ENCODE assay signal across 9 mouse cellular contexts in the genomic region with DNA sequence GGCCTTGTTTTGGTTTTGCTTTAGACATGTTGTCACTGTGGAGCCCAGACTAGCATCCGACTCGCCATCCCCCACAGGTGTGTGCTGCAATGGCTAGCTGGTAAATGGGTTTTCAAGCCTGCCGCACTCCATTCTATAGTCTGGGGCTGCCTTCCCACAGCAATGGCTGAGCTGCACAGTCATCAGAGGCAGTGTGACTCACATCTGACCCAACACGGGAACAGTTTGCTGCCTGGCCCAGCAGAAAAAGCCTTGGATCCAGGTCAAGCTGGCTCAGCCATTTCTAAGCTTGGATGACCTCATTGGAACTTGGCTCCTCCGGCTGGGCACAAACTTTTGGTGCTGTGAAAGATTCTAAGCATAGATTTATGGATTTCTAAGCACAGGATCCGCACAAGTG.
A peak's percentile ranks its signal among the peaks of the same experiment; 100 is the strongest.
DNase-seq lines count a peak whose midpoint lies in the region; ATAC-seq and TF ChIP-seq lines count a peak whose summit lies in the region.
"Had no signal": no experiment of that assay in that cellular context is flagged by ENCODE, and none has a peak within 500 bp of the region (broad histone marks: within the 10 kb centered on the region; RNA-seq: fewer than 3 reads in every experiment).

No protein-coding gene starts in this region.

- H3K79me2 ChIP-seq in liver, adult 2 months (ENCODE audit: control insufficient read depth, insufficient read depth, low read length), result no peaks in the 10 kb centered on the region

- H3K4me3 ChIP-seq in liver, adult 2 months (ENCODE audit: insufficient read depth, low read depth, low read length), result no peak overlapping the region
- H3K4me3 ChIP-seq in liver, embryonic 12.5 days, result no peak overlapping the region
- H3K4me3 ChIP-seq in thymus, adult 2 months (ENCODE audit: control insufficient read depth, insufficient read depth, low read length), result no peak overlapping the region
- no peak overlapping the region for H3K4me3 ChIP-seq in hindbrain, embryonic 11.5 days (ENCODE audit: low read depth, low read length)
- H3K4me3 ChIP-seq in hindbrain, embryonic 14.5 days (replicated peaks; ENCODE audit: low read length), result no peak overlapping the region
- H3K4me3 ChIP-seq: embryonic facial prominence, embryonic 12.5 days had no signal

- no peak for TF ChIP-seq POLR2A in liver, adult 2 months (IDR thresholded peaks at IDR 0.05; ENCODE audit: extremely low read depth, insufficient read depth, low read length)
- no peak for TF ChIP-seq POLR2A in thymus, adult 2 months (IDR thresholded peaks at IDR 0.05; ENCODE audit: control insufficient read depth, extremely low read depth, insufficient read depth, low read length, poor library complexity)

- 46% methylated on average over 6 of the region's 6 CpGs for WGBS in liver, adult 2 months
- WGBS in liver, embryonic 12.5 days (ENCODE audit: insufficient replicate concordance), result 63% methylated on average over 6 of the region's 6 CpGs
- WGBS in thymus, adult 2 months, result 91% methylated on average over 6 of the region's 6 CpGs
- WGBS in hindbrain, embryonic 11.5 days, result 81% methylated on average over 6 of the region's 6 CpGs
- 87% methylated on average over 6 of the region's 6 CpGs for WGBS in hindbrain, embryonic 14.5 days

- no peak for ATAC-seq in liver, embryonic 12.5 days
- ATAC-seq in hindbrain, embryonic 11.5 days (ENCODE audit: low FRiP score), result no peak
- ATAC-seq in hindbrain, embryonic 14.5 days (ENCODE audit: low FRiP score), result no peak

- peaks cover 5% of the 10 kb centered on the region; the same call in 1 of the 2 replicates for H3K9me3 ChIP-seq in liver, embryonic 12.5 days (replicated peaks)
- no peaks in the 10 kb centered on the region for H3K9me3 ChIP-seq in hindbrain, embryonic 11.5 days (ENCODE audit: control insufficient read depth, low read length)
- H3K9me3 ChIP-seq in hindbrain, embryonic 14.5 days (ENCODE audit: control insufficient read depth, low read length), result no peaks in the 10 kb centered on the region
- H3K9me3 ChIP-seq: embryonic facial prominence, embryonic 12.5 days had no signal

- no peak overlapping the region for H3K4me2 ChIP-seq in liver, embryonic 12.5 days
- H3K4me2 ChIP-seq in hindbrain, embryonic 11.5 days (replicated peaks; ENCODE audit: low read depth, low read length), result no peak overlapping the region
- no peak overlapping the region for H3K4me2 ChIP-seq in hindbrain, embryonic 14.5 days (replicated peaks)
- H3K4me2 ChIP-seq: embryonic facial prominence, embryonic 12.5 days had no signal

- peaks cover 3% of the 10 kb centered on the region for H3K4me1 ChIP-seq in liver, adult 2 months (ENCODE audit: control insufficient read depth, insufficient read depth, low read length)
- no peaks in the 10 kb centered on the region for H3K4me1 ChIP-seq in liver, embryonic 12.5 days
- no peaks in the 10 kb centered on the region for H3K4me1 ChIP-seq in thymus, adult 2 months (replicated peaks; ENCODE audit: control insufficient read depth, insufficient read depth, low read length)
- no peaks in the 10 kb centered on the region for H3K4me1 ChIP-seq in hindbrain, embryonic 11.5 days (replicated peaks; ENCODE audit: control insufficient read depth, insufficient read depth, low read length)
- H3K4me1 ChIP-seq in hindbrain, embryonic 14.5 days (replicated peaks; ENCODE audit: control insufficient read depth, insufficient read depth, low read length), result no peaks in the 10 kb centered on the region
- H3K4me1 ChIP-seq: embryonic facial prominence, embryonic 12.5 days had no signal

- no peaks in the 10 kb centered on the region for H3K27me3 ChIP-seq in liver, adult 2 months (ENCODE audit: control insufficient read depth, insufficient read depth, low read length)
- no peaks in the 10 kb centered on the region for H3K27me3 ChIP-seq in liver, embryonic 12.5 days (replicated peaks)
- H3K27me3 ChIP-seq in thymus, adult 2 months (ENCODE audit: control insufficient read depth, insufficient read depth, low read length), result no peaks in the 10 kb centered on the region
- H3K27me3 ChIP-seq in hindbrain, embryonic 11.5 days (ENCODE audit: control insufficient read depth, insufficient read depth, low read length), result no peaks in the 10 kb centered on the region
- no peaks in the 10 kb centered on the region for H3K27me3 ChIP-seq in hindbrain, embryonic 14.5 days (ENCODE audit: control insufficient read depth, insufficient read depth, low read length)
- H3K27me3 ChIP-seq: embryonic facial prominence, embryonic 12.5 days had no signal

- peak; percentile 89 for DNase-seq in liver, adult 2 months (ENCODE audit: extremely low read depth, low read depth, low spot score)
- DNase-seq in adrenal gland, postnatal 14 days, result peak; percentile 88
- peak; percentile 76 to 81 for DNase-seq in gastrocnemius, adult 8-10 months (ENCODE audit: low spot score in 2 of 2)
- DNase-seq in lung, postnatal 25 days (ENCODE audit: low spot score), result peak; percentile 41
- DNase-seq in thymus, adult 2 months, result no peak
- no peak for DNase-seq in hindbrain, embryonic 11.5 days (ENCODE audit: low spot score)
- no peak for DNase-seq in hindbrain, embryonic 14.5 days (ENCODE audit: low spot score)

- no peak overlapping the region for H3K9ac ChIP-seq in liver, adult 2 months (ENCODE audit: low read depth, low read length)
- no peak overlapping the region for H3K9ac ChIP-seq in liver, embryonic 12.5 days
- no peak overlapping the region for H3K9ac ChIP-seq in hindbrain, embryonic 11.5 days (ENCODE audit: low read depth, low read length)
- no peak overlapping the region for H3K9ac ChIP-seq in hindbrain, embryonic 14.5 days
- H3K9ac ChIP-seq: embryonic facial prominence, embryonic 12.5 days had no signal

- no peak overlapping the region for H3K27ac ChIP-seq in liver, adult 2 months (replicated peaks; ENCODE audit: insufficient read depth, low read depth, low read length)
- no peak overlapping the region for H3K27ac ChIP-seq in liver, embryonic 12.5 days
- H3K27ac ChIP-seq in thymus, adult 2 months (ENCODE audit: control insufficient read depth, insufficient read depth, low read length), result no peak overlapping the region
- no peak overlapping the region for H3K27ac ChIP-seq in hindbrain, embryonic 11.5 days (ENCODE audit: low read depth, low read length)
- no peak overlapping the region for H3K27ac ChIP-seq in hindbrain, embryonic 14.5 days
- H3K27ac ChIP-seq: embryonic facial prominence, embryonic 12.5 days had no signal

- no peak for TF ChIP-seq CTCF in liver, adult 2 months (IDR thresholded peaks at IDR 0.05; ENCODE audit: low read depth, low read length)
- TF ChIP-seq CTCF in thymus, adult 2 months (IDR thresholded peaks at IDR 0.05; ENCODE audit: borderline replicate concordance, control insufficient read depth, extremely low read depth, insufficient read depth, low read length, poor library complexity), result no peak

- H3K36me3 ChIP-seq in liver, adult 2 months (ENCODE audit: control insufficient read depth, insufficient read depth, low read length), result no peaks in the 10 kb centered on the region
- H3K36me3 ChIP-seq in liver, embryonic 12.5 days, result no peaks in the 10 kb centered on the region
- no peaks in the 10 kb centered on the region for H3K36me3 ChIP-seq in thymus, adult 2 months (ENCODE audit: control insufficient read depth, insufficient read depth, low read length)
- no peaks in the 10 kb centered on the region for H3K36me3 ChIP-seq in hindbrain, embryonic 11.5 days (ENCODE audit: control insufficient read depth, insufficient read depth, low read length)
- H3K36me3 ChIP-seq in hindbrain, embryonic 14.5 days (replicated peaks; ENCODE audit: control insufficient read depth, insufficient read depth), result no peaks in the 10 kb centered on the region

Comparison
In these comparisons a context has a peak if more than half of its experiments do, and no peak if none do; other contexts are left out.
1. DNase-seq: peak in liver, adult 2 months (single experiment), adrenal gland, postnatal 14 days (single experiment), gastrocnemius, adult 8-10 months (2 of 2) and lung, postnatal 25 days (single experiment); none in thymus, adult 2 months (single experiment), hindbrain, embryonic 11.5 days (single experiment) and hindbrain, embryonic 14.5 days (single experiment).